11 mouse cellular contexts compared by ENCODE assay signal in genomic region chr8:46848011-46848641, GRCm38 (mm10).
"Had no signal": no experiment of that assay in that cellular context is flagged by ENCODE, and none has a peak within 500 bp of the region (broad histone marks: within the 10 kb centered on the region; RNA-seq: fewer than 3 reads in every experiment).

No protein-coding gene starts in this region.

- H3K4me1 ChIP-seq: midbrain, embryonic 12.5 days had no signal

- H3K27ac ChIP-seq: layer of hippocampus, adult 2 months; limb, embryonic 13.5 days; liver, embryonic 14.5 days; midbrain, embryonic 12.5 days; neural tube, embryonic 13.5 days had no signal

- H3K27me3 ChIP-seq: limb, embryonic 13.5 days; megakaryocyte, embryonic 14.5 days; midbrain, embryonic 12.5 days; neural tube, embryonic 13.5 days had no signal

- DNase-seq: kidney, postnatal 4 days; lung, adult 2 months; right cerebral cortex, postnatal 14 days; thymus, adult 18-20 months; thymus, postnatal 14 days had no signal

- H3K4me3 ChIP-seq: layer of hippocampus, adult 2 months; limb, embryonic 13.5 days; megakaryocyte, embryonic 14.5 days; midbrain, embryonic 12.5 days; neural tube, embryonic 13.5 days had no signal
